Mouse (Mus musculus) CD8-positive naive resting alpha-beta T cell, adult 57 days (primary cell): ENCODE measurements around the gene Tmem128. TPM values are rescaled to one million over a fixed set of nuclear protein-coding genes. Genes with fewer than 3 reads are reported as not detected.

Experiments used
- total RNA-seq: library from RNA; stranded (reverse); gene quantifications from one replicate; pipeline ENCODE4 v1.2.4, GENCODE M21; 2023

Tmem128 gene
- 81.9 TPM for total RNA-seq

GRCm38 (mm10) chr5:38260107-38260682 is at the start of gene Tmem128:
Gene Tmem128 (plus strand): TSS chr5:38260185.

GRCm38 (mm10) chr5:38220328-38220912 is 39.6 kb upstream of the Tmem128 start, which contains the start of the genes Zbtb49 and Lyar:
Gene Zbtb49 (minus strand): TSS chr5:38220457.
Gene Lyar (plus strand): TSS chr5:38220470.

GRCm38 (mm10) chr5:38275771-38276170 is 15.8 kb downstream of the Tmem128 start, which contains the start of gene Otop1:
Gene Otop1 (plus strand): TSS chr5:38275972.

Other genes with a start within 250 kb of the Tmem128 start
- 24.7 TPM for gene Stx18, start 221.4 kb upstream of the Tmem128 start, total RNA-seq
- not detected for gene Nsg1, start 100.3 kb upstream of the Tmem128 start, total RNA-seq
- gene Zbtb49, start 39.7 kb upstream of the Tmem128 start, total RNA-seq = 17.9 TPM
- 32.1 TPM for gene Lyar, start 39.7 kb upstream of the Tmem128 start, total RNA-seq
- not detected for gene Otop1, start 15.8 kb downstream of the Tmem128 start, total RNA-seq
- gene Drd5, start 59.2 kb downstream of the Tmem128 start, total RNA-seq = 0.15 TPM
- 24.4 TPM for gene Slc2a9, start 243.0 kb downstream of the Tmem128 start, total RNA-seq